Mouse (Mus musculus) ES-Bruce4 (cell line): ENCODE results near the gene Ccdc33. TPM values are rescaled to one million over a fixed set of nuclear protein-coding genes. Genes with fewer than 3 reads are reported as not detected.

Experiments
- H3K27ac ChIP-seq: 2 replicates; pipeline ENCODE4 v1.5.1; 2012; ENCODE audit warnings: low read length, inconsistent platforms; ENCODE audit not compliant: insufficient read depth
- H3K27me3 ChIP-seq: 2 replicates; pipeline ENCODE4 v1.6.1; 2012; ENCODE audit warnings: mild to moderate bottlenecking, low read length, inconsistent platforms; ENCODE audit not compliant: control insufficient read depth, poor library complexity, insufficient read depth, severe bottlenecking
- H3K36me3 ChIP-seq: 2 replicates; pipeline ENCODE4 v1.6.1; 2012; ENCODE audit warnings: inconsistent platforms, mild to moderate bottlenecking, low read length, moderate library complexity; ENCODE audit not compliant: control insufficient read depth, poor library complexity, insufficient read depth, severe bottlenecking
- H3K4me1 ChIP-seq: one replicate; pipeline ENCODE4 v1.8.1; 2011; ENCODE audit warnings: low read length; ENCODE audit not compliant: control insufficient read depth, insufficient read depth
- H3K4me3 ChIP-seq: 2 replicates; pipeline ENCODE4 v1.5.1; 2011; ENCODE audit warnings: low read depth, mild to moderate bottlenecking, low read length
- H3K9ac ChIP-seq: 2 replicates; pipeline ENCODE4 v1.6.1; 2012; ENCODE audit warnings: low read depth, mild to moderate bottlenecking, inconsistent platforms; ENCODE audit not compliant: poor library complexity, severe bottlenecking
- H3K9me3 ChIP-seq: replicated peaks from 2 replicates; pipeline ENCODE4 v1.6.1; 2012; ENCODE audit warnings: mild to moderate bottlenecking, low read length, inconsistent platforms; ENCODE audit not compliant: control insufficient read depth, poor library complexity, insufficient read depth, severe bottlenecking
- CTCF ChIP-seq: IDR thresholded peaks from one replicate; pipeline ENCODE4 v1.8.1; 2011; ENCODE audit warnings: low read depth, low read length
- EP300 ChIP-seq: IDR thresholded peaks from 2 replicates; pipeline ENCODE4 v1.6.1; 2011; ENCODE audit warnings: low read depth, low read length; ENCODE audit not compliant: insufficient read depth
- POLR2A ChIP-seq: IDR thresholded peaks from one replicate; pipeline ENCODE4 v1.8.1; 2011; ENCODE audit warnings: low read length; ENCODE audit not compliant: insufficient read depth
- polyA plus RNA-seq: library from polyadenylated mRNA; stranded (reverse); fragments of >200 nt; gene quantifications from 2 replicates; pipeline ENCODE4 v1.2.4, GENCODE M21; 2011; ENCODE audit warnings: low read depth; ENCODE audit not compliant: missing spikeins, insufficient read depth, insufficient read length

Gene Ccdc33
- polyA plus RNA-seq, 1 experiment = not detected

- Histone ChIP-seq H3K9ac (no peak overlapping the region), H3K9me3 (no peaks in the 10 kb centered on the region), H3K36me3 (no peaks in the 10 kb centered on the region), H3K4me3 (no peak overlapping the region), H3K27ac (no peak overlapping the region), H3K4me1 (peaks cover 2% of the 10 kb centered on the region), H3K27me3 (no peaks in the 10 kb centered on the region)
- TF ChIP-seq EP300 (peak; percentile 53; the same call in 1 of the 2 replicates), CTCF (no peak)
Observed at GRCm38 (mm10) chr9:58135921-58136321, 17.3 kb upstream of the Ccdc33 start.

DNA sequence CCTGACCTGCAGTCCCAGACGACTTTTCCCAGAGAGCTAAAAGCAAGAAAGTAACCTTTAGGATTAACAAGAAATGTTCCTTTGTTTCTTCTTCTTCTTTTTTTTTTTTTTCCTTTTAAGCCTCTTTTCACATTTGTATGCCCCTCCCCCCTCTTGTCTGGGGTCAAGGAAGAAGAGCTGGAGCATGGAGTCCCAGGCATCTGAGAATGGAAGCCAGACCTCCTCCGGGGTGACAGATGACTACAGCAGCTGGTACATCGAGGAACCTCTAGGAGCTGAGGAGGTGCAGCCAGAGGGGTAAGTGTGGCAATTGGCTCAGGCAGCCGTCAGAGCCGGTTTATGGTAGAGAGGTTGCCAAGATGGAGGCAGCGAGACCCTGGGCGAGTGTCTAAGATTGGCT is 16.3 kb upstream of the Ccdc33 start:
- Histone ChIP-seq H3K9ac (no peak overlapping the region), H3K36me3 (no peaks in the 10 kb centered on the region), H3K4me3 (no peak overlapping the region), H3K9me3 (no peaks in the 10 kb centered on the region), H3K4me1 (no peaks in the 10 kb centered on the region), H3K27ac (no peak overlapping the region), H3K27me3 (no peaks in the 10 kb centered on the region)
- TF ChIP-seq CTCF = no peak
- TF ChIP-seq POLR2A = no peak
- TF ChIP-seq EP300 = no peak

- Histone ChIP-seq H3K4me3 (no peak overlapping the region), H3K27ac (no peak overlapping the region), H3K27me3 (no peaks in the 10 kb centered on the region), H3K9me3 (no peaks in the 10 kb centered on the region), H3K36me3 (no peaks in the 10 kb centered on the region), H3K9ac (no peak overlapping the region), H3K4me1 (no peaks in the 10 kb centered on the region)
- TF ChIP-seq EP300 (no peak), POLR2A (no peak), CTCF (no peak)
Observed at GRCm38 (mm10) chr9:58133893-58134884, 15.6 kb upstream of the Ccdc33 start.

GRCm38 (mm10) chr9:58131735-58132134 is 13.1 kb upstream of the Ccdc33 start:
- Histone ChIP-seq H3K9me3 (no peaks in the 10 kb centered on the region), H3K4me3 (no peak overlapping the region), H3K36me3 (no peaks in the 10 kb centered on the region), H3K27me3 (no peaks in the 10 kb centered on the region), H3K27ac (no peak overlapping the region), H3K9ac (no peak overlapping the region), H3K4me1 (peaks cover 3% of the 10 kb centered on the region)
- no peak for TF ChIP-seq POLR2A
- TF ChIP-seq CTCF = no peak
- no peak for TF ChIP-seq EP300

DNA sequence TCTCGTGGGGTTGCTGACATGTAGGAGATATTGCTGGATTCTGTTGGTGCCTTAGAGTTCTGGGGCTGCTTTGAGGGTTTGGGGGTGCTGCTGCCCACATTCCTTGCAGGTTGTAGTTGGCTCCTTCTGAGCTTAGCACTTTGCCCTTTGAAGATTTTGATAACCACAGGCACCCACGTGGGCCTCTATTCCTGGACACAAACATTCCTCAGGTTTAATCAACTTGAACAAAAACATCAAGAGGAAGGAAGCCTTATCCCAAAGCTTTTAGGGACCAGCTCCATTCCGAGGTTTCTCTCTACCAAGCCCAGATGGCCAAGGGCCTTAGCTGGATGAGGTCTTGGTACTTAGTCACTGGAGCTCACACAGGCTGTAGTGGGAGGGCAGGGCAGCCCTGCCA is 12.3 kb upstream of the Ccdc33 start:
- H3K4me3 ChIP-seq = no peak overlapping the region
- peaks cover 3% of the 10 kb centered on the region for H3K4me1 ChIP-seq
- no peaks in the 10 kb centered on the region for H3K36me3 ChIP-seq
- no peak overlapping the region for H3K9ac ChIP-seq
- H3K9me3 ChIP-seq = no peaks in the 10 kb centered on the region
- no peaks in the 10 kb centered on the region for H3K27me3 ChIP-seq
- H3K27ac ChIP-seq = no peak overlapping the region
- no peak for TF ChIP-seq POLR2A
- TF ChIP-seq EP300 = no peak
- no peak for TF ChIP-seq CTCF

- peak overlapping the region; percentile 45 for H3K4me3 ChIP-seq
- H3K9ac ChIP-seq = peak overlapping the region; percentile 42
- TF ChIP-seq POLR2A (no peak), EP300 (no peak), CTCF (no peak)
- no peak overlapping the region for H3K27ac ChIP-seq
- H3K4me1 ChIP-seq = peaks cover 3% of the 10 kb centered on the region
- no peaks in the 10 kb centered on the region for H3K9me3 ChIP-seq
- no peaks in the 10 kb centered on the region for H3K27me3 ChIP-seq
- H3K36me3 ChIP-seq = no peaks in the 10 kb centered on the region
Observed at GRCm38 (mm10) chr9:58129508-58129907, 10.9 kb upstream of the Ccdc33 start.
